Mouse (Mus musculus): ENCODE data around the gene Phip. TPM values are rescaled to one million over a fixed set of nuclear protein-coding genes. Genes with fewer than 3 reads are reported as not detected.

Phip gene
- polyA plus RNA-seq, 1 experiment from 2014 or later: 119 TPM

GRCm38 (mm10) chr9:82967076-82967621, 8.2 kb downstream of the Phip start:
- peaks cover 66% of the 10 kb centered on the region for H3K36me3 ChIP-seq (replicated peaks)
- H3K4me3 ChIP-seq: no peak overlapping the region
- no peaks in the 10 kb centered on the region for H3K27me3 ChIP-seq (ENCODE audit: poor library complexity, severe bottlenecking)
- H3K4me1 ChIP-seq: peaks cover 13% of the 10 kb centered on the region
- WGBS: 88% methylated on average over 8 of the region's 8 CpGs
- H3K27ac ChIP-seq: no peak overlapping the region
- no peak for DNase-seq (ENCODE audit: extremely low spot score, low spot score)
- H3K9me3 ChIP-seq: no peaks in the 10 kb centered on the region

- WGBS: 92% methylated on average over 4 of the region's 4 CpGs
- Histone ChIP-seq H3K4me1 (no peaks in the 10 kb centered on the region), H3K9me3 (no peaks in the 10 kb centered on the region), H3K27ac (no peak overlapping the region), H3K27me3 (ENCODE audit: poor library complexity, severe bottlenecking) (no peaks in the 10 kb centered on the region), H3K4me3 (no peak overlapping the region), H3K36me3 (replicated peaks) (peaks cover 76% of the 10 kb centered on the region)
- DNase-seq (ENCODE audit: extremely low spot score, low spot score): no peak
These were observed 11.3 kb downstream of the Phip start for GRCm38 (mm10) chr9:82963981-82964380.

GRCm38 (mm10) chr9:82961352-82961751, 14.0 kb downstream of the Phip start:
- Histone ChIP-seq H3K4me1 (no peaks in the 10 kb centered on the region), H3K27ac (no peak overlapping the region), H3K9me3 (no peaks in the 10 kb centered on the region), H3K4me3 (no peak overlapping the region), H3K36me3 (replicated peaks) (peaks cover 95% of the 10 kb centered on the region), H3K27me3 (ENCODE audit: poor library complexity, severe bottlenecking) (no peaks in the 10 kb centered on the region)
- DNase-seq (ENCODE audit: extremely low spot score, low spot score): no peak
- WGBS: 97% methylated on average over 2 of the region's 2 CpGs

- Histone ChIP-seq H3K9me3 (no peaks in the 10 kb centered on the region), H3K27ac (no peak overlapping the region), H3K27me3 (ENCODE audit: poor library complexity, severe bottlenecking) (no peaks in the 10 kb centered on the region), H3K4me3 (no peak overlapping the region), H3K36me3 (replicated peaks) (peaks cover 91% of the 10 kb centered on the region), H3K4me1 (no peaks in the 10 kb centered on the region)
- WGBS: 84% methylated on average over 4 of the region's 4 CpGs
- no peak for DNase-seq (ENCODE audit: extremely low spot score, low spot score)
These were observed 20.0 kb downstream of the Phip start for GRCm38 (mm10) chr9:82955267-82955666.

- Histone ChIP-seq H3K36me3 (replicated peaks) (peaks cover 82% of the 10 kb centered on the region), H3K4me1 (no peaks in the 10 kb centered on the region), H3K27me3 (ENCODE audit: poor library complexity, severe bottlenecking) (no peaks in the 10 kb centered on the region), H3K9me3 (no peaks in the 10 kb centered on the region), H3K27ac (no peak overlapping the region), H3K4me3 (no peak overlapping the region)
- DNase-seq (ENCODE audit: extremely low spot score, low spot score): no peak
These were observed 23.0 kb downstream of the Phip start for GRCm38 (mm10) chr9:82952330-82952729.

GRCm38 (mm10) chr9:82951435-82952004, 23.8 kb downstream of the Phip start:
- Histone ChIP-seq H3K4me1 (no peaks in the 10 kb centered on the region), H3K27ac (no peak overlapping the region), H3K27me3 (ENCODE audit: poor library complexity, severe bottlenecking) (no peaks in the 10 kb centered on the region), H3K4me3 (no peak overlapping the region), H3K9me3 (no peaks in the 10 kb centered on the region), H3K36me3 (replicated peaks) (peaks cover 79% of the 10 kb centered on the region)
- 87% methylated on average over 2 of the region's 2 CpGs for WGBS
- no peak for DNase-seq (ENCODE audit: extremely low spot score, low spot score)

GRCm38 (mm10) chr9:82907246-82907645, 68.1 kb downstream of the Phip start:
- Histone ChIP-seq H3K9me3 (no peaks in the 10 kb centered on the region), H3K4me1 (no peaks in the 10 kb centered on the region), H3K4me3 (no peak overlapping the region), H3K27ac (no peak overlapping the region), H3K27me3 (ENCODE audit: poor library complexity, severe bottlenecking) (no peaks in the 10 kb centered on the region), H3K36me3 (replicated peaks) (peaks cover 98% of the 10 kb centered on the region)
- 94% methylated on average over 7 of the region's 7 CpGs for WGBS
- no peak for DNase-seq (ENCODE audit: extremely low spot score, low spot score)

- DNase-seq (ENCODE audit: extremely low spot score, low spot score): no peak
- H3K36me3 ChIP-seq (replicated peaks): peaks cover 100% of the 10 kb centered on the region
- H3K27ac ChIP-seq: no peak overlapping the region
- no peaks in the 10 kb centered on the region for H3K27me3 ChIP-seq (ENCODE audit: poor library complexity, severe bottlenecking)
- no peaks in the 10 kb centered on the region for H3K4me1 ChIP-seq
- no peak overlapping the region for H3K4me3 ChIP-seq
- H3K9me3 ChIP-seq: no peaks in the 10 kb centered on the region
These were observed 86.7 kb downstream of the Phip start for GRCm38 (mm10) chr9:82888645-82889044.

- no peaks in the 10 kb centered on the region for H3K4me1 ChIP-seq
- no peak for DNase-seq (ENCODE audit: extremely low spot score, low spot score)
- no peak overlapping the region for H3K4me3 ChIP-seq
- H3K27me3 ChIP-seq (ENCODE audit: poor library complexity, severe bottlenecking): no peaks in the 10 kb centered on the region
- no peaks in the 10 kb centered on the region for H3K9me3 ChIP-seq
- H3K27ac ChIP-seq: no peak overlapping the region
- H3K36me3 ChIP-seq (replicated peaks): peaks cover 100% of the 10 kb centered on the region
These were observed 91.1 kb downstream of the Phip start for GRCm38 (mm10) chr9:82884177-82884576.

GRCm38 (mm10) chr9:82877078-82877477, 98.2 kb downstream of the Phip start:
- Histone ChIP-seq H3K36me3 (replicated peaks) (peaks cover 100% of the 10 kb centered on the region), H3K27ac (no peak overlapping the region), H3K27me3 (ENCODE audit: poor library complexity, severe bottlenecking) (no peaks in the 10 kb centered on the region), H3K4me1 (no peaks in the 10 kb centered on the region), H3K9me3 (no peaks in the 10 kb centered on the region), H3K4me3 (no peak overlapping the region)
- 95% methylated on average over 1 of the region's 1 CpGs for WGBS
- DNase-seq (ENCODE audit: extremely low spot score, low spot score): no peak

- Histone ChIP-seq H3K27me3 (ENCODE audit: poor library complexity, severe bottlenecking) (no peaks in the 10 kb centered on the region), H3K27ac (no peak overlapping the region), H3K4me1 (peaks cover 10% of the 10 kb centered on the region), H3K4me3 (no peak overlapping the region), H3K36me3 (replicated peaks) (peaks cover 73% of the 10 kb centered on the region), H3K9me3 (no peaks in the 10 kb centered on the region)
- WGBS: 95% methylated on average over 3 of the region's 3 CpGs
- DNase-seq (ENCODE audit: extremely low spot score, low spot score): no peak
These were observed 107.6 kb downstream of the Phip start for GRCm38 (mm10) chr9:82867698-82868097.

GRCm38 (mm10) chr9:82866121-82866520, 109.2 kb downstream of the Phip start:
- H3K9me3 ChIP-seq: no peaks in the 10 kb centered on the region
- 97% methylated on average over 1 of the region's 1 CpGs for WGBS
- H3K4me3 ChIP-seq: no peak overlapping the region
- no peak for DNase-seq (ENCODE audit: extremely low spot score, low spot score)
- no peak overlapping the region for H3K27ac ChIP-seq
- no peaks in the 10 kb centered on the region for H3K27me3 ChIP-seq (ENCODE audit: poor library complexity, severe bottlenecking)
- peaks cover 57% of the 10 kb centered on the region for H3K36me3 ChIP-seq (replicated peaks)
- H3K4me1 ChIP-seq: peaks cover 10% of the 10 kb centered on the region

GRCm38 (mm10) chr9:82861775-82862430, 113.4 kb downstream of the Phip start:
- Histone ChIP-seq H3K27me3 (ENCODE audit: poor library complexity, severe bottlenecking) (no peaks in the 10 kb centered on the region), H3K4me1 (peaks cover 10% of the 10 kb centered on the region), H3K9me3 (no peaks in the 10 kb centered on the region), H3K4me3 (no peak overlapping the region), H3K36me3 (replicated peaks) (peaks cover 18% of the 10 kb centered on the region), H3K27ac (no peak overlapping the region)
- 92% methylated on average over 3 of the region's 3 CpGs for WGBS
- no peak for DNase-seq (ENCODE audit: extremely low spot score, low spot score)
